Mouse (Mus musculus): ENCODE measurements at regions not wholly inside any gene's neighbourhood (a gene's known extent, or its start where the extent isn't known, plus 50 kb on each side); places are given as distances from the start of the nearest gene placed in this dataset.

- TF ChIP-seq CTCF (IDR thresholded peaks at IDR 0.05; ENCODE audit: low read depth) (no peak), EP300 (IDR thresholded peaks at IDR 0.05; ENCODE audit: low read depth) (no peak)
Observed at GRCm38 (mm10) chr13:113463420-113463819, 154.9 kb downstream of the Snx18 start.

Data from liver, embryonic 14.5 days (tissue).